Mouse (Mus musculus) MEL (cell line): ENCODE measurements at regions not wholly inside any gene's neighbourhood (a gene's known extent, or its start where the extent isn't known, plus 50 kb on each side); places are given as distances from the start of the nearest gene placed in this dataset.

Source experiments
- DNase-seq: peaks from one replicate; pipeline ENCODE4 v3.0.0; 2011; ENCODE audit warnings: low read depth, low spot score
- H3K27ac ChIP-seq: 2 replicates; pipeline ENCODE4 v1.5.1; 2012; ENCODE audit warnings: low read depth, mild to moderate bottlenecking, control low read depth, low read length, moderate library complexity; ENCODE audit not compliant: control insufficient read depth
- H3K27me3 ChIP-seq, 2 experiments: fragments of 150-350 bp in 1 of 2; sonication (generic) in 1 of 2; 2 replicates each; pipeline ENCODE4 v1.6.1; 2012; ENCODE audit warnings: low read length in 2 of 2, mild to moderate bottlenecking in 2 of 2, improper control_type of control experiment in 1 of 2, moderate library complexity in 1 of 2; ENCODE audit not compliant: insufficient read depth in 2 of 2, control insufficient read depth in 1 of 2
- H3K36me3 ChIP-seq, 2 experiments: 2 replicates each; pipeline ENCODE4 v1.6.1; 2012 to 2014; ENCODE audit warnings: low read length in 2 of 2, improper control_type of control experiment in 1 of 2, inconsistent platforms in 1 of 2, mild to moderate bottlenecking in 1 of 2; ENCODE audit not compliant: insufficient read depth in 2 of 2, control insufficient read depth in 1 of 2
- H3K4me1 ChIP-seq, 2 experiments: fragments of 150-350 bp in 1 of 2; sonication (generic) in 1 of 2; 2 replicates each; pipeline ENCODE4 v1.6.1; 2012; ENCODE audit warnings: low read length in 2 of 2, improper control_type of control experiment in 1 of 2, mild to moderate bottlenecking in 1 of 2; ENCODE audit not compliant: insufficient read depth in 2 of 2, control insufficient read depth in 1 of 2
- H3K4me3 ChIP-seq, 2 experiments: fragments of 150-350 bp in 1 of 2; sonication (generic) in 1 of 2; 2 replicates each; pipeline ENCODE4 v1.5.1; 2012; ENCODE audit warnings: low read depth in 2 of 2, low read length in 2 of 2, mild to moderate bottlenecking in 2 of 2, moderate library complexity in 2 of 2, control low read depth in 1 of 2, improper control_type of control experiment in 1 of 2; ENCODE audit not compliant: control insufficient read depth in 1 of 2, insufficient read depth in 1 of 2
- H3K79me2 ChIP-seq: 2 replicates; pipeline ENCODE4 v1.6.1; 2012; ENCODE audit warnings: mild to moderate bottlenecking, low read length, moderate library complexity; ENCODE audit not compliant: control insufficient read depth, poor library complexity, insufficient read depth
- H3K9ac ChIP-seq: 2 replicates; pipeline ENCODE4 v1.6.1; 2012; ENCODE audit warnings: low read depth, mild to moderate bottlenecking, control low read depth, low read length, moderate library complexity; ENCODE audit not compliant: control insufficient read depth, poor library complexity, severe bottlenecking
- H3K9me3 ChIP-seq: fragments of 150-350 bp; sonication (generic); replicated peaks from 2 replicates; pipeline ENCODE4 v1.6.1; 2012; ENCODE audit warnings: mild to moderate bottlenecking, low read length, improper control_type of control experiment, moderate library complexity; ENCODE audit not compliant: insufficient read depth
- BHLHE40 ChIP-seq: IDR thresholded peaks from 2 replicates; pipeline ENCODE4 v1.6.1; 2012; ENCODE audit warnings: low read depth, mild to moderate bottlenecking, inconsistent platforms, low read length, improper control_type of control experiment, borderline replicate concordance
- CTCF ChIP-seq, 3 experiments: IDR thresholded peaks in 2 of 3; conservative IDR thresholded peaks in 1 of 3; 2 replicates each; pipeline ENCODE4 v1.5.1; 2011 to 2012; ENCODE audit warnings: low read length in 3 of 3, low read depth in 2 of 3, mild to moderate bottlenecking in 2 of 3, improper control_type of control experiment in 1 of 3, inconsistent platforms in 1 of 3, mixed read lengths in 1 of 3, moderate library complexity in 1 of 3; ENCODE audit not compliant: control insufficient read depth in 1 of 3, insufficient read depth in 1 of 3, poor library complexity in 1 of 3, severe bottlenecking in 1 of 3
- E2F4 ChIP-seq: IDR thresholded peaks from 2 replicates; pipeline ENCODE4 v1.6.1; 2011; ENCODE audit warnings: low read depth, low read length, improper control_type of control experiment, borderline replicate concordance
- ETS1 ChIP-seq: IDR thresholded peaks from 2 replicates; pipeline ENCODE4 v1.6.1; 2012; ENCODE audit warnings: low read depth, mild to moderate bottlenecking, inconsistent platforms, low read length, improper control_type of control experiment, moderate library complexity
- GABPA ChIP-seq: IDR thresholded peaks from 2 replicates; pipeline ENCODE4 v1.6.1; 2012; ENCODE audit warnings: low read depth, mild to moderate bottlenecking, inconsistent platforms, low read length, improper control_type of control experiment, moderate library complexity
- GATA1 ChIP-seq: IDR thresholded peaks from 2 replicates; pipeline ENCODE4 v1.6.1; 2011; ENCODE audit warnings: low read depth, low read length, improper control_type of control experiment
- HCFC1 ChIP-seq: IDR thresholded peaks from 2 replicates; pipeline ENCODE4 v1.6.1; 2012; ENCODE audit warnings: low read depth, mild to moderate bottlenecking, inconsistent platforms, low read length, improper control_type of control experiment, moderate library complexity
- JUND ChIP-seq: IDR thresholded peaks from 2 replicates; pipeline ENCODE4 v1.6.1; 2011; ENCODE audit warnings: low read depth, mild to moderate bottlenecking, improper control_type of control experiment, low read length
- MAX ChIP-seq: IDR thresholded peaks from 2 replicates; pipeline ENCODE4 v1.6.1; 2011; ENCODE audit warnings: low read length, improper control_type of control experiment
- MEF2A ChIP-seq: IDR thresholded peaks from 2 replicates; pipeline ENCODE4 v1.6.1; 2014; ENCODE audit warnings: low read depth, mild to moderate bottlenecking, inconsistent platforms, low read length, improper control_type of control experiment; ENCODE audit not compliant: poor library complexity, insufficient replicate concordance, severe bottlenecking; ENCODE audit errors: extremely low read depth
- MYC ChIP-seq: IDR thresholded peaks from 2 replicates; pipeline ENCODE4 v1.6.1; 2011; ENCODE audit warnings: low read depth, mild to moderate bottlenecking, low read length, improper control_type of control experiment, moderate library complexity
- POLR2A ChIP-seq, 2 experiments: IDR thresholded peaks; 2 replicates each; pipeline ENCODE4 v1.6.1; 2011 to 2012; ENCODE audit warnings: low read length in 2 of 2, mild to moderate bottlenecking in 2 of 2, control low read depth in 1 of 2, improper control_type of control experiment in 1 of 2, low read depth in 1 of 2, moderate library complexity in 1 of 2; ENCODE audit not compliant: control insufficient read depth in 1 of 2, insufficient read depth in 1 of 2, poor library complexity in 1 of 2
- POLR2AphosphoS2 ChIP-seq: IDR thresholded peaks from 2 replicates; pipeline ENCODE4 v1.6.1; 2011; ENCODE audit warnings: low read length, improper control_type of control experiment
- POLR2AphosphoS5 ChIP-seq: IDR thresholded peaks from 2 replicates; pipeline ENCODE4 v1.6.1; 2012; ENCODE audit warnings: low read depth, borderline replicate concordance, mild to moderate bottlenecking, inconsistent platforms, low read length, moderate library complexity, mixed read lengths
- RAD21 ChIP-seq: IDR thresholded peaks from 2 replicates; pipeline ENCODE4 v1.6.1; 2011; ENCODE audit warnings: mild to moderate bottlenecking, low read depth, low read length, improper control_type of control experiment
- RCOR1 ChIP-seq: IDR thresholded peaks from 2 replicates; pipeline ENCODE4 v1.6.1; 2012; ENCODE audit warnings: low read depth, mild to moderate bottlenecking, inconsistent platforms, low read length, improper control_type of control experiment
- SIN3A ChIP-seq: IDR thresholded peaks from 2 replicates; pipeline ENCODE4 v1.6.1; 2012; ENCODE audit warnings: low read length, improper control_type of control experiment, inconsistent platforms
- SMC3 ChIP-seq: IDR thresholded peaks from 2 replicates; pipeline ENCODE4 v1.6.1; 2011; ENCODE audit warnings: low read depth, low read length, improper control_type of control experiment
- TBP ChIP-seq: IDR thresholded peaks from 2 replicates; pipeline ENCODE4 v1.8.0; 2011; ENCODE audit warnings: low read depth, low read length, improper control_type of control experiment
- UBTF ChIP-seq: IDR thresholded peaks from 2 replicates; pipeline ENCODE4 v1.6.1; 2012; ENCODE audit warnings: low read depth, mild to moderate bottlenecking, inconsistent platforms, low read length, improper control_type of control experiment, moderate library complexity, borderline replicate concordance; ENCODE audit not compliant: insufficient read depth
- USF2 ChIP-seq, 2 experiments: IDR thresholded peaks; 2 replicates each; pipeline ENCODE4 v1.6.1; 2011 to 2012; ENCODE audit warnings: improper control_type of control experiment in 2 of 2, low read length in 2 of 2, borderline replicate concordance in 1 of 2, inconsistent platforms in 1 of 2, low read depth in 1 of 2, mild to moderate bottlenecking in 1 of 2; ENCODE audit not compliant: insufficient read depth in 1 of 2
- ZMIZ1 ChIP-seq: IDR thresholded peaks from 2 replicates; pipeline ENCODE4 v1.6.1; 2012; ENCODE audit warnings: low read depth, mild to moderate bottlenecking, inconsistent platforms, low read length, improper control_type of control experiment, moderate library complexity
- ZNF384 ChIP-seq: IDR thresholded peaks from 2 replicates; pipeline ENCODE4 v1.6.1; 2012; ENCODE audit warnings: low read depth, mild to moderate bottlenecking, inconsistent platforms, low read length, improper control_type of control experiment

- Histone ChIP-seq H3K27ac (no peak overlapping the region), H3K9ac (no peak overlapping the region), H3K4me1 (no peaks in the 10 kb centered on the region), H3K79me2 (no peaks in the 10 kb centered on the region), H3K9me3 (no peaks in the 10 kb centered on the region), H3K36me3 (no peaks in the 10 kb centered on the region), H3K4me3 (no peak overlapping the region), H3K27me3 (no peaks in the 10 kb centered on the region)
- TF ChIP-seq GATA1, result no peak
- TF ChIP-seq GABPA, result no peak
- DNase-seq, result no peak
Measured at GRCm38 (mm10) chr4:10357572-10357971, 516.7 kb upstream of the 2610301B20Rik start.

GRCm38 (mm10) chr4:10389790-10390189 is 484.5 kb upstream of the 2610301B20Rik start:
- H3K27me3 ChIP-seq, result no peaks in the 10 kb centered on the region

GRCm38 (mm10) chr4:10397249-10397648 is 477.0 kb upstream of the 2610301B20Rik start:
- Histone ChIP-seq H3K27ac (no peak overlapping the region), H3K4me1 (no peaks in the 10 kb centered on the region), H3K9ac (no peak overlapping the region), H3K9me3 (no peaks in the 10 kb centered on the region), H3K4me3 (no peak overlapping the region), H3K79me2 (no peaks in the 10 kb centered on the region), H3K27me3 (no peaks in the 10 kb centered on the region), H3K36me3 (no peaks in the 10 kb centered on the region)
- no peak for DNase-seq
- TF ChIP-seq BHLHE40 (no peak), MAX (no peak), ZMIZ1 (no peak), RAD21 (no peak), UBTF (no peak), HCFC1 (no peak), RCOR1 (no peak), CTCF (IDR thresholded peaks at IDR 0.05 in 2 of 3, conservative IDR thresholded peaks at IDR 0.05 in 1 of 3; ENCODE audit: control insufficient read depth in 1 of 3, insufficient read depth in 1 of 3, low read depth in 2 of 3, low read length in 3 of 3, poor library complexity in 1 of 3, severe bottlenecking in 1 of 3) (no peak), SMC3 (no peak), ETS1 (no peak), POLR2A (IDR thresholded peaks at IDR 0.05; ENCODE audit: control insufficient read depth in 1 of 2, insufficient read depth in 1 of 2, low read depth in 1 of 2, low read length in 2 of 2, poor library complexity in 1 of 2) (no peak), GATA1 (no peak), ZNF384 (no peak), E2F4 (no peak), SIN3A (no peak), USF2 (IDR thresholded peaks at IDR 0.05; ENCODE audit: borderline replicate concordance in 1 of 2, insufficient read depth in 1 of 2, low read depth in 1 of 2, low read length in 2 of 2) (no peak)

More at GRCm38 (mm10) chr4:10389790-10390189, 484.5 kb upstream of the 2610301B20Rik start:
- no peaks in the 10 kb centered on the region for H3K36me3 ChIP-seq
- TF ChIP-seq TBP (no peak), GATA1 (no peak), JUND (no peak), POLR2AphosphoS5 (no peak), GABPA (no peak), POLR2AphosphoS2 (no peak), HCFC1 (no peak), MEF2A (no peak), MYC (no peak)
- DNase-seq, result no peak
- no peaks in the 10 kb centered on the region for H3K4me1 ChIP-seq
- no peaks in the 10 kb centered on the region for H3K79me2 ChIP-seq
- no peak overlapping the region for H3K4me3 ChIP-seq
- H3K27ac ChIP-seq, result no peak overlapping the region
- no peak overlapping the region for H3K9ac ChIP-seq
- H3K9me3 ChIP-seq, result no peaks in the 10 kb centered on the region
